Mouse (Mus musculus) liver, postnatal 0 days (tissue): ENCODE measurements around the gene Tulp2.
"Not testable (repeated sequence)": the region's sequence is repeated elsewhere in the genome, so short reads cannot be mapped to it uniquely, and the experiment has no call there.

Source experiments
- CTCF ChIP-seq: sonication (generic); IDR thresholded peaks from 2 replicates; pipeline ENCODE4 v1.5.1; 2016; ENCODE audit warnings: antibody characterized with exemption, low read depth
- EP300 ChIP-seq: IDR thresholded peaks from 2 replicates; pipeline ENCODE4 v1.6.1; 2016; ENCODE audit warnings: antibody characterized with exemption, low read depth, mild to moderate bottlenecking

- TF ChIP-seq CTCF, EP300: not testable (repeated sequence)
Measured at GRCm38 (mm10) chr7:45480310-45480709, 1.4 kb upstream of the Tulp2 start.
